Mouse (Mus musculus): ENCODE results near the gene Mfn1. TPM values are rescaled to one million over a fixed set of nuclear protein-coding genes. Genes with fewer than 3 reads are reported as not detected.

The Mfn1 gene
- polyA plus RNA-seq, 3 experiments from 2014 or later: 10.9 to 15.6 (median 13.2) TPM

- ATAC-seq: no peak
Measured at GRCm38 (mm10) chr3:32611606-32612170, 82.4 kb downstream of the Mfn1 start.

GRCm38 (mm10) chr3:32614786-32615185, 85.5 kb downstream of the Mfn1 start:
- no peak for ATAC-seq

- peak; percentile 58 for ATAC-seq
Measured at GRCm38 (mm10) chr3:32615376-32615775, 86.1 kb downstream of the Mfn1 start.

GRCm38 (mm10) chr3:32616006-32616330, 86.7 kb downstream of the Mfn1 start:
- ATAC-seq: peak; percentile 5

GRCm38 (mm10) chr3:32616331-32617052, 87.2 kb downstream of the Mfn1 start, which contains the start of gene Gnb4:
Gnb4 (minus strand) TSS chr3:32616585.
- peak; percentile 58 for ATAC-seq

- no peak for ATAC-seq
Measured at GRCm38 (mm10) chr3:32617053-32617642, 87.9 kb downstream of the Mfn1 start.

GRCm38 (mm10) chr3:32621658-32622057, 92.4 kb downstream of the Mfn1 start:
- no peak for ATAC-seq

GRCm38 (mm10) chr3:32622106-32622505, 92.8 kb downstream of the Mfn1 start:
- ATAC-seq: no peak

- no peak for ATAC-seq
Measured at GRCm38 (mm10) chr3:32628141-32628540, 98.9 kb downstream of the Mfn1 start.

Other genes starting within 250 kb of the Mfn1 start
- 1 to 10 TPM; 4.7 to 9.1 (median 5.8) TPM for gene Zmat3, start 163.5 kb upstream of the Mfn1 start, polyA plus RNA-seq (2017; shearing (Covaris generic))
- gene Pik3ca, start 131.8 kb upstream of the Mfn1 start, polyA plus RNA-seq (2017; shearing (Covaris generic)): 10 to 100 TPM; 14.7 to 27.5 (median 17.2) TPM
- 1 to 10 TPM in 1 of 3 experiments, under 1 TPM in 2; 0.33 to 1.2 (median 0.85) TPM for gene Kcnmb3, start 37.2 kb upstream of the Mfn1 start, polyA plus RNA-seq (2017; shearing (Covaris generic))
- 10 to 100 TPM; 26.7 to 28.3 (median 28.1) TPM for gene Zfp639, start 19.2 kb upstream of the Mfn1 start, polyA plus RNA-seq (2017; shearing (Covaris generic))
- 10 to 100 TPM; 19.0 to 23.9 (median 22.6) TPM for gene Gnb4, start 87.1 kb downstream of the Mfn1 start, polyA plus RNA-seq (2017; shearing (Covaris generic))
- gene Actl6a, start 176.8 kb downstream of the Mfn1 start, polyA plus RNA-seq (2017; shearing (Covaris generic)): 100 to 1,000 TPM in 1 of 3 experiments, 10 to 100 TPM in 2; 93.7 to 118 (median 94.9) TPM
- gene Ndufb5, start 207.5 kb downstream of the Mfn1 start, polyA plus RNA-seq (2017; shearing (Covaris generic)): 100 to 1,000 TPM; 255 to 284 (median 279) TPM
- 10 to 100 TPM; 15.7 to 24.7 (median 19.4) TPM for gene Mrpl47, start 208.1 kb downstream of the Mfn1 start, polyA plus RNA-seq (2017; shearing (Covaris generic))